Mouse (Mus musculus): ENCODE measurements around the gene Opn3.

The Opn3 gene

DNA sequence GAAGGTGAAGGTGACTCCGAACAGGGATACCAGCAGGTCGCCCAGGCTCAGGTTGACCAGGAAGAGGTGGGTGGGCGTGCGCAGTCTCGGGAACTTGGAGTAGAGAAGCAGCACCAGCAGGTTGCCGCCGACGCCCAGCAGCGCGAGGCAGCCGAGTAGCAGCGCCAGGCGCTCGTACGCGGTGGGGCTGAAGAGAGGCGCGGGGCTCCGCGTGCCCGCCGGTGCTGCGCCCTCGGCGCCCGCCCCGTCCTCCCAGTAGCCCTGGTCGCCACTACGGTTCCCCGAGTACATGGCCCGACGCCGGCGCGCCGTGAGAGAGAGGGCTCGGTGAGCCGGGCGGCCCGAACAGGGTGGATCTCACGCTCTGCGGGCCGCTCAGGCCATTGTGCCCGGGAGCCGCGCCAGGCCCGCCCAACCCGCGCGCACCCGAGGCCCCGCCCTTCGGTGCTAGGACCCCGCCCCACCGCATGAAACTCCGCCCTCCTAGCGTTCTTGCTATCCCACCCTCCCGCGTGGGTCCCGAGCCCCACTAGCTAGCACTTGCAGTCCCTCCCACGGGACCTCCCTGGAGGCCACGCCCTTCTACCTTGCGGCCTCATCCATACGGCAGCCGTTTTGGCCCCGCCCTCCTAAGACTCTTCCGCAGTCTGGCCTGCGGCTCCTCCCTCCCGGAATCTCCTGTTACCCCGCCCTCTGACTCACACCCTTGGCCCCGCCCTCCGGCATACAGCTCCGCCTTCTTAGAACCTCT lies at the start of gene Opn3, which contains the start of gene Chml:
Gene Opn3, minus strand, starts transcription at position 531 of the 751 bp plus-strand sequence.
Gene Chml, minus strand, starts transcription at position 656 of the 751 bp plus-strand sequence.
- CTCF ChIA-PET: no interaction called here

- CTCF ChIA-PET: no interaction called here
These were observed 33.2 kb upstream of the Opn3 start for GRCm38 (mm10) chr1:175725771-175726170.

- CTCF ChIA-PET: no interaction called here
These were observed 24.3 kb upstream of the Opn3 start for GRCm38 (mm10) chr1:175716832-175717231.

DNA sequence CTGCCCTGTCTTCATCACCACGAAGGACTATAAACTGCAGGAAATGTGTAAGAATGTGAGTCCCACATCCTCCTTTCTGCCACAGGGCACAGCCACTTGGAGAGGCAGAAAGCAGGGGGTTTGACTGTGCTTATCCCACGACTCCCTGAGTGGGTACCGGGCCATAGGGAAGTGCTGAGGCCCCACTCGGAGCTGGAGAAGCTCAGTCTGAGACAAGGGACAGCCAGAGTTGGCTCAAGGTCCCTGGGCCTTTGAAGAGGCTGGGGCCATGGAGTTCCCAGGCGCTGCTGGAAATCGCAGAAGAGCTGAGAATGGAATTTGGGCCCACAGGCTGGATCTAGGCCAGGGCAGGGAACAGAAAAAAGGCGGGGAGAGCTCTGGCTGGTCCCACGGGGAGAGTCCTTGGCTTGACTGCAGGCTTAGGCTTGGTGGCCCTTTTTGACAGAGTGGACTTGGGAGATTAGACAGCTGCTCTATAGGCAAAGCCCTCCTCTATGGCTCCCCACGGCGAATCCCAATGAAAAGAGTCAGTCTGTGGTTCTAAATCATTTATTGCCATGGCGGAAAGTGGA lies 19.8 kb upstream of the Opn3 start:
- CTCF ChIA-PET: interaction anchor here (0.7 kb wide), 1 partner anchor 12 kb away, joined by 3 read pairs; no protein-coding TSS in a partner anchor

- CTCF ChIA-PET: no interaction called here
These were observed 15.4 kb upstream of the Opn3 start for GRCm38 (mm10) chr1:175708013-175708412.

DNA sequence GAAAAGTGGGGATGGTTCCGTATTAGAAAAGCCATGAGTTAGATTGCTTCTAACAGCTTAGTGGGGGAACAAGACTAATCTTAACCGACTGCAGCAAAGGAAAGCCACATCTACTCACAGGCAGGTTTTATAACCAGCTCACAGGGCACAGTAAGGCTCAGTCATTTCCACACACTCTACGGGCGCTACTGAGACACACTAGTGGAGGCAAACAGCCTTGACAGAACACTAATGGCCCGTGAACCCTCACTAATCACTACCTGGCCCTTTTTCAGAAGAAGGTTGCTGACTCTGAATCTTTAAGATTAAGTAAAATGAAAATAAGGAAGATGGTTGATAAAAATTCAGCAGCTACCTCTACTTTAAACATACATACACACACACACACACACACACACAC lies 15.0 kb upstream of the Opn3 start:
- CTCF ChIA-PET: no interaction called here

DNA sequence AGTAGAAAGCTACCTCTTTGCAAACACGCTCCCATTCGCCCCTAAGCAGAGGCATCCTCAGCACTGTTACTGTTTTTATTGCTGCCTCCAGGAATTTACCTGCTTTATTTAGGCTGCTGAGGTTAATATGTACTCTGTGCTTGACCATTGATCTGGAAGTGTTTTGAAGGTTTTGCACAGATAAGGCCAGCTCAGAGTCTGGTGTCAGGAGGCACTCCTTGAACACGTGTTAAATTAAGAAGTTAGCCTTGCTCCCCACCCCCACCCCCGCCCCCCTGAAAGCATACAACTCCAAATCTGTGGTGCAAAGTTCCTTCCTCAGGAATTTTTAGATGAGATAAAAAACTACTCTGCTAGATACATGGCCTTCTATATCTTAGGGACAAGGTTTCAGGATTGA lies 8.6 kb upstream of the Opn3 start:
- CTCF ChIA-PET: no interaction called here

DNA sequence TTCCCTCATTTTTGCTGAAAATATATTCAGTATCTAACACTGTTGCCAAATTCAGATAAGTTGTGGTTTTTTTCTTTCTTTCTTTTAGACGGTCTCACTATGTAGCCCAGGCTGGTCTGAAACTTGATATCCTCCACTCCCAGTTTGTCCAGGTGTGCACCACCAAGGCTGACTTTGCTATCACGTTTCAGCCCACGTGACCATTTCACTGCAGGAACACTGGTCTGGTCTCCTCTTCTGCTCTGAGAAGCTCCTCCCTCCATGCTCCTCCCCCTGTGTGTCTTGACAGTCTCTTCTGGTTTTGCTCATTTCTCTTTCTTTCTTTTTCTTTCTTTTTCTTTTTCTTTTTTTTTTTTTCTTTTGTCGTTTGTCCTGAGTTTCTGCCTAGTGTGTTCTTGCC lies 7.2 kb upstream of the Opn3 start:
- CTCF ChIA-PET: interaction anchor here (0.6 to 0.7 kb wide), 2 partner anchors 13 to 30 kb away, joined by 3 read pairs; no protein-coding TSS in a partner anchor

DNA sequence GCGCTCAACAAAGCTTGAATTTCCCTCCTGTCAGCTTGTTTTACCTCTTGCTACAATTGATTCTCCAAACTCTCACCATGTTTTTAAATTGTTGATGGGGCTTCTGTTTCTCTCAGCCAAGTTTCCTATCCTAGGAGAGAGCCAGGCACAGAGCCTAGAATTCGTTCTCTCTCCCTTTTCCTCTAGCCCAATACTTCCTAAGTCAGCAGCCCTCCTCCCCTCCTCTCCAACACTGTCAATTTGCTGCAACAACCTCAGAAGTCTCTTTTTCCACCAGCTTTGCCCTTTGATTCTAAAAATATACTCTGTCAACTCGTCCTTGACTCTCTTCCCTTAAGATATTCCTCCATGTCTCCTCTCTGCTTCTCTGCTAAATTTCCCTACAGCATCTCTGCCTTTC lies 6.8 kb upstream of the Opn3 start:
- CTCF ChIA-PET: interaction anchor here (0.7 kb wide), 1 partner anchor 30 kb away, joined by 3 read pairs; no protein-coding TSS in a partner anchor

DNA sequence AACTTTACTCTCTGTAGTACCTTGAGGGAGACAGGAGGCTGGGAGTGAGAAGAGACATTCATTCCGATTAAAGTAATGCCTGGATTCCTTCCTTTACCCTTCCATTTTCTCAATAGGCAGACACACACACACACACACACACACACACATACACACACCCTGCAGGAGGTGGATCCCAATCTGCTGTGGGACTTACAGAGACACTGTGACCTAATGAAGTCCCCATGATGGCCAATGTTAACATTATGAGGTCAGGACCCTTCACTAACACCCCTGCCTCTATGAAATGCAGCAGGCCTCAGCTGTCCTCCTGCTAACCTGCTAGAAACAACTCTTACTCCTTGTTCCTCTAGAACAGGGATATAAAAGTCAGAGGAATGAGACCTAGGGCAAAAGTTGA lies 5.7 kb upstream of the Opn3 start, which contains the start of gene Wdr64:
Gene Wdr64, plus strand, starts transcription at position 301 of the 400 bp plus-strand sequence.
- CTCF ChIA-PET: no interaction called here

DNA sequence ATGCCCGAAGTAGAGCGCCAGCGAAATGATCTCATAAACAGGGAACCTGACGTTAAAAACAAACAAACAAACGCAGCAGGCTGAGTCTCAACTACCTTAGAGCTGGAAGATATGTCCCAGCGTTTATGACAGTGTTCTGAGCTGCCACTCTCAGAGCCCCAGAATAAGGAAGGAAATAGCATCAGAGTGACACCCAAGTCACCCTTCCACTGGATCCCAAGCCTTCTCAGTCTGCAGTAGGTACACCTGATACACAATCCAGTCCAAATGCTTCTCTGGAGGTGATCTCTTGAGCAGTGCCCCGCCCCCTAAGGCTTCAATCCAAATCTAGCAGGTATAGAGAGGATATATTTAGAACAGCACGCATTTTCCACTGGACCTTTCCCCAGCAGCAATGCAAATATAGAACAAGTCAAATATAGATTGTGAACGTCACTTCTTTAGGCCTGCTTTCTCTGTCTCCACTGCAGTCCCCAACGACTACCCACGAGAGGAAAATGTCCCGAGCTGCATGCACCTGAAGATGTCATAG lies 919 bp upstream of the Opn3 start:
- CTCF ChIA-PET: interaction anchor here (0.7 kb wide), 1 partner anchor 90 kb away, joined by 9 read pairs; no protein-coding TSS in a partner anchor

- CTCF ChIA-PET: interaction anchor here (0.7 kb wide), 1 partner anchor 91 kb away, joined by 9 read pairs; no protein-coding TSS in a partner anchor
These were observed 403 bp upstream of the Opn3 start for GRCm38 (mm10) chr1:175692997-175693361.

DNA sequence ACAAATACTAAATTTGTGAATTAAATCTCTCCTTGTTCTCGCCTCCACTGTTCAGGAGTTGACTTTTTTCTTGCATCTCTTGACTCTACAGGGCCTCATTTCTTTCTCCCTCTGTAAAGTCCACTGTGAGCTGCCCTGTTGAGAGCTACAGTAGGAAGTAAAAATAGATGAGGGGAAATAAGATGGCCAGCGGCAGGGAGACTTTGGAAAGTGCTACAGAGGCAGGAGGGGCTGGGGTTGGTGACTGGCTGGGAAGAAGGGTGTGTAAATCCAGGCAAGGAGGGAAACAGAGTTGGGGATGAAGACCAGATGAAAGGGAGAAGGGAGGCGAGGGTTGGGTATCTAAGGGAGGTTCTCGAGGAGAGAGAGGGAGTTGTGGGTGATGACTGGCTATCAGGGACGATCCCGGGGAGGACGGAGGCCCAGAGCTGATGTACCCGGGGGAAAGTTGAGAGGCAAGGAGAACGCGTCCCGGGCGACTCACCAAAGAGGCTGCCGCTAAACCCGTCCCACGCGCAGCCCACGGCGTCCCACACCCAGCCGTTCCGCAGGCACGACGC lies 810 bp downstream of the Opn3 start:
- CTCF ChIA-PET: no interaction called here

GRCm38 (mm10) chr1:175680995-175681394 lies 11.6 kb downstream of the Opn3 start:
- CTCF ChIA-PET: no interaction called here

GRCm38 (mm10) chr1:175677459-175677858 lies 15.1 kb downstream of the Opn3 start:
- CTCF ChIA-PET: no interaction called here

DNA sequence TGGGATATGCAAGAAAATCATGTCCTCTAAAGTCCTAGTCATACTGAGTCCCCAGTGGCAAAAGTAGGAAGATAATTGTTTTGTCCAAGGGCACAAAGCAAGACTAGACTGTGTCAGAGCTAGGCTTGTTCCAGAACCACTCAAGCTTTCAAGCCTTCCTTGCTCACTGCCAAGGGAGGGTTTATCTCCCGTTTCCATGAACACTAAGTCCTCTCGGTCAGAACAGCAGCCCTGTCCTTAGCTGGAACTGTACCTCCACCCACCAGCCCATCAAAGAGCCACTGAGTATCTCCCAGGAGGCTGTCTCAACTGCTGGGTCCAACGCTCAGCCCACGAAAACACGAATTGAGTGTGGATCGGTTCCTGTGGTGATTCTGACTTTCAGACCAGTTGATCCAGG lies 17.5 kb downstream of the Opn3 start:
- CTCF ChIA-PET: no interaction called here

DNA sequence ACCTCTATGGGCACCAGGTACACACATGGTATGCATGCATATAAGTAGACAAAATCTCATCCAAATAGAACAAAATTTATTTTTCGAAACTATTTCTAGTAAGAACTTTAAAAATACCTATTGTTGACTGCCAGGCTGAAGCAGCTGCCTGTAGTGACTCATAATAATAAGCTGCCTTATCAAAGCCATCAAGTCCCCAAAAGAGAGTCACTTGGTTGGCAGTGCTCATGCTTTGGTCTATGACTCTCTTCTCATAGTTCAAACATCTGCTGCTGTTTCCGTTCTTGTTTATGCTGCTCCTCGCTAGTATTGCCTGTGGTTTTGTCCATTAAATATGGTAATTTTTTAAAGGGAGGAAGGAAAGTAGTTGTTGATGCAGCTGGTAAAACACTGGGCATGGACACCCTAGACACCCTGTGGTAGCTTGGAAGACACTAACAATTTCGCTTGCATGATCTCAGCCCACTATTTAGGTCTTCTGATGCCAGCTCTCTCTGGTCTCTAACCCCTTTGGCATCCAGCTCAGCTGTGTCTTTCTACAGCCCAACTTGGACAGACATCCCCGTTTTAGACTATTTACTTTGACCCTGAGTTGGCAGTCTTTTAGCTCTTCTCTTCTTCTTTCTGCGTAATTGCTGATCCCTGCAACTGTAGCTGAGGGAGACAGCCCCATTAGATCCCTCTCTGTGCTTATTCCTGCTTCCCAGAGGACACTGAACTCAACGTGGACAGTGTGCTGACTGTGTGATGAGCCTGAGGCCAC lies 18.8 kb downstream of the Opn3 start:
- CTCF ChIA-PET: interaction anchor here (0.7 kb wide), 1 partner anchor 16 kb away, joined by 3 read pairs; no protein-coding TSS in a partner anchor

DNA sequence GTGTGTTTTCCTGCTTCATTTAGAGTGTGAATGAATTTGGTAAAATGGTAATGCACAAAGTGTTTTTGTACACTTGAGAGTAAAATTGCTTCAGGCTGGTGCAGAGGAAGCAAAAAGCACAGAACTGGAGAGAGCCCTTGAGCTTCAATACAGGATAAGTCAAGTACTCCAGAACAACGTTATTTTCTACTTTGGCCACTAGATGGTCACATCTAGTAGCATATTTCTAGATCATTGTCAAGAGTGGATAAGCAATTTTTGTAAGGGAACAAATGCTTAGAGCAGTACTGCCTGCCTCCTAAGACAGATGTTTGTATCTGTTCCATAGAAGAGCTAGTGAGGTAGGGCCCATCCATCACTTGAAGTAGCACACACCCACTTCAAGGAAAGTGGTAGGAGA lies 20.9 kb downstream of the Opn3 start:
- CTCF ChIA-PET: no interaction called here

DNA sequence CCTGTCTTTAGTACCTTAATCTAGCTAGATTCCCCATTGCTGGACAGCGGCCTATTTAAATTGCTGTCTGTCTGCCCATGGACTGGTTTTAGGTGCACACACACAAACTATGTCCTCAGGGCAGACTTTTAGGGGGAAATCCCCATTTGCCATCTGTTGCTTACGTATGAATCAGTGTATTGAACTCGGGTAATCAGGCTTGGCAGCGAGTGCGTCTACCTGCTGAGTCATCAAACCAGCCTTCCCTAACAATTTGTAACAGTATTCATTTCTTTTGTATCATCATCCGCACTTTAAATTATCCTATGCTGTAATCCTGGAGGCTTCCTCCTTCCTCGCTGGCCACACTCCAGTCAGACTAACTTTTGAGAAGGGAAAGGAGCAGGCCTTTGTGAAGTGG lies 22.5 kb downstream of the Opn3 start:
- CTCF ChIA-PET: interaction anchor here (0.9 to 1.3 kb wide), 2 partner anchors 40 to 43 kb away, joined by 3 to 4 read pairs; no protein-coding TSS in a partner anchor

DNA sequence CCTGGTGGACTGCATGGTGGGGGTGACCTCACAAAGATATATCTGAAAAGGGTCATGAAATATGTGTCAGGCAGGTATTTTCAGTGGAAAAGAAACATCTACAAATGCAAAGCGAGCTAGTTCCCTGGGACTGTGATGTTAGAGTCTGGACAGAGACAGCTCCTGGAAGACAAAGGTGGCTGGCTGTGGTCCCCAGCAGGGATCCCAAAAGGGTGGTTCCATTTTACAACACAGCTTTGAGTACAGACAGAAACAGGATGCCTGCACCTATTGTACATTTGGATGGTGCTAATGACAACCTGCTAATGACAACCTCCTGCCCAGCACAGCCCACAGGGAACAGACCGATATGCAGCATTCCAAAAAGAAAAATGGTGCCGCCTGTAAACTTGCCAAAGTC lies 23.1 kb downstream of the Opn3 start:
- CTCF ChIA-PET: interaction anchor here (0.6 to 1.3 kb wide), 4 partner anchors 30 to 50 kb away, joined by 3 to 5 read pairs (median 4); no protein-coding TSS in a partner anchor

DNA sequence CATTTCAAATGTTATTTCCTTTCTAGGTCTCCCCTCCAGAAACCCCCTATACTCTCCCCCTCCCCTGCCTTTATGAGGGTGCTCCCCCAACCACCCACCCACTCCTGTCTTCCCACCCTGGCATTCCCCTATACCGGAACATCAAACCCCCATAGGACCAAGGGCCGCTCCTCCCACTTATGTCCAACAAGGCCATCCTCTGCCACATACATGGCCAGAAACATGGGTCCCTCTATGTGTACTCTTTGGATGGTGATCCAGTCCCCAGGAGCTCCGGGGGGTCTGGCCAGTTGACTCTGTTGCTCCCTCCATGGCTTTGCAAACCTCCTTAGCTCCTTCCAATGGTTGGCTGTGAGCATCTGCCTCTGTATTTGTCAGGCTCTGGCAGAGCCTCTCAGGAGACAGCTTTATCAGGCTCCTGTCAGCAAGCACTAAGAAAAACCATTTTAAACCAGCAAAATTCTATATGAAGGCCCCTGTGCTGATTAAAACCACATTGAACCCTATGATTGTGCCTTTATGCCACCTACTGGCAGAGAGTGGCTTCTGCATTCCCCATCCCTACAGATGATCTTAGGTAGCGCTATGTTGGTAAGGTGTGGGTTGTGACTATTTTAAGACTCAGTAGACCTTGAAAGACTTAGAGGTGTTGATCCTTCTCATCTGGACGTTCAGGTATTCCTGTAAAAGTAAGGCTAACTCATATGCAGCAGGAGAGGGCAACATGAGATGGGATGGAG lies 23.7 kb downstream of the Opn3 start:
- CTCF ChIA-PET: interaction anchor here (0.6 to 1.3 kb wide), 4 partner anchors 31 to 50 kb away, joined by 3 to 5 read pairs (median 4); no protein-coding TSS in a partner anchor
